Mouse (Mus musculus): ENCODE data around the gene Ctdnep1. TPM values are rescaled to one million over a fixed set of nuclear protein-coding genes. Genes with fewer than 3 reads are reported as not detected.
A peak's percentile ranks its signal among the peaks of the same experiment; 100 is the strongest.

Ctdnep1 gene
- polyA plus RNA-seq, 1 experiment from 2014 or later: 8.4 TPM

GRCm38 (mm10) chr11:69935137-69935879, 45.6 kb upstream of the Ctdnep1 start, which contains the start of gene Ybx2:
Gene Ybx2 (plus strand): TSS chr11:69935796.
- Histone ChIP-seq H3K27ac (ENCODE audit: low read depth) (no peak within 1 kb of the TSS), H3K4me2 (ENCODE audit: low read depth, low read length) (peak within 1 kb of the TSS; percentile 87), H3K4me3 (ENCODE audit: low read depth, low read length) (peak within 1 kb of the TSS; percentile 50), H3K36me3 (replicated peaks; ENCODE audit: insufficient read depth, low read length) (no peaks in the 10 kb centered on the region), H3K9ac (replicated peaks) (0 out of 2 replicates have a peak within 1 kb of the TSS, but pooled peaks have one; percentile 8), H3K4me1 (ENCODE audit: insufficient read depth) (peaks cover 21% of the 10 kb centered on the region), H3K9me3 (ENCODE audit: low read length) (no peaks in the 10 kb centered on the region), H3K27me3 (ENCODE audit: insufficient read depth, low read length) (peaks cover 52% of the 10 kb centered on the region)
- WGBS (ENCODE audit: insufficient replicate concordance): 2% methylated on average over 43 of the region's 62 CpGs
- no peak for TF ChIP-seq EP300 (IDR thresholded peaks at IDR 0.05; ENCODE audit: low read depth)
- TF ChIP-seq CTCF (IDR thresholded peaks at IDR 0.05; ENCODE audit: low read depth): 0 out of 2 replicates have a peak, but pooled peaks have one; percentile 19
- DNase-seq (peak; percentile 87), ATAC-seq (peak; percentile 63)

DNA sequence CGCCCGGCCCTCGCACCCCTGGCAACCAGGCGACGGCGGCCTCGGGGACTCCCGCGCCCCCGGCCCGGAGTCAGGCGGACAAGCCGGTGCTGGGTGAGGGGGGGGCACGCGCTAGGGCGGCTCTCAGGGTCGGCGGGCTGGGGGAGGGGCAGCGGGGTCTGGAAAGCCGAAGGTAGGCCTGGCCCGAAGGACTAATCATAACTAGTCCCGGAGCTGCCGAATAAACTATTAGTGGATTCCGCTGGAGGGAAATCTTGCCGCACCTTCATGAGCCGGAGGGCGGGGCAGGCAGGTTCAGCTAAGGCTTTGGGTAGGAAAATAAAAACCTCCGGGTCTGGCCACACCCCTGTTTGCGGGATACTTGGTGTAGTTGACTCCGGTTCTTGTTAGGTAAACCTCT, 44.8 kb upstream of the Ctdnep1 start:
- DNase-seq (no peak), ATAC-seq (no peak)
- peak overlapping the region; percentile 87 for H3K4me2 ChIP-seq (ENCODE audit: low read depth, low read length)
- H3K4me1 ChIP-seq (ENCODE audit: insufficient read depth): peaks cover 21% of the 10 kb centered on the region
- peak overlapping the region; percentile 50 for H3K4me3 ChIP-seq (ENCODE audit: low read depth, low read length)
- no peak for TF ChIP-seq EP300 (IDR thresholded peaks at IDR 0.05; ENCODE audit: low read depth)
- TF ChIP-seq CTCF (IDR thresholded peaks at IDR 0.05; ENCODE audit: low read depth): no peak
- WGBS (ENCODE audit: insufficient replicate concordance): 4% methylated on average over 30 of the region's 30 CpGs
- peaks cover 52% of the 10 kb centered on the region for H3K27me3 ChIP-seq (ENCODE audit: insufficient read depth, low read length)
- H3K36me3 ChIP-seq (replicated peaks; ENCODE audit: insufficient read depth, low read length): no peaks in the 10 kb centered on the region
- H3K9me3 ChIP-seq (ENCODE audit: low read length): no peaks in the 10 kb centered on the region
- no peak overlapping the region for H3K27ac ChIP-seq (ENCODE audit: low read depth)
- H3K9ac ChIP-seq (replicated peaks): no peak overlapping the region

- H3K4me2 ChIP-seq (ENCODE audit: low read depth, low read length): no peak overlapping the region
- TF ChIP-seq EP300 (IDR thresholded peaks at IDR 0.05; ENCODE audit: low read depth) (no peak), CTCF (IDR thresholded peaks at IDR 0.05; ENCODE audit: low read depth) (no peak)
- no peaks in the 10 kb centered on the region for H3K9me3 ChIP-seq (ENCODE audit: low read length)
- no peak overlapping the region for H3K9ac ChIP-seq (replicated peaks)
- ATAC-seq (no peak), DNase-seq (no peak)
- peak overlapping the region; percentile 50; the same call in 1 of the 2 replicates for H3K4me3 ChIP-seq (ENCODE audit: low read depth, low read length)
- no peak overlapping the region for H3K27ac ChIP-seq (ENCODE audit: low read depth)
- no peaks in the 10 kb centered on the region for H3K36me3 ChIP-seq (replicated peaks; ENCODE audit: insufficient read depth, low read length)
- peaks cover 21% of the 10 kb centered on the region for H3K4me1 ChIP-seq (ENCODE audit: insufficient read depth)
- peaks cover 52% of the 10 kb centered on the region for H3K27me3 ChIP-seq (ENCODE audit: insufficient read depth, low read length)
- WGBS (ENCODE audit: insufficient replicate concordance): 44% methylated on average over 9 of the region's 9 CpGs
These were observed 44.1 kb upstream of the Ctdnep1 start for GRCm38 (mm10) chr11:69936714-69937347.

DNA sequence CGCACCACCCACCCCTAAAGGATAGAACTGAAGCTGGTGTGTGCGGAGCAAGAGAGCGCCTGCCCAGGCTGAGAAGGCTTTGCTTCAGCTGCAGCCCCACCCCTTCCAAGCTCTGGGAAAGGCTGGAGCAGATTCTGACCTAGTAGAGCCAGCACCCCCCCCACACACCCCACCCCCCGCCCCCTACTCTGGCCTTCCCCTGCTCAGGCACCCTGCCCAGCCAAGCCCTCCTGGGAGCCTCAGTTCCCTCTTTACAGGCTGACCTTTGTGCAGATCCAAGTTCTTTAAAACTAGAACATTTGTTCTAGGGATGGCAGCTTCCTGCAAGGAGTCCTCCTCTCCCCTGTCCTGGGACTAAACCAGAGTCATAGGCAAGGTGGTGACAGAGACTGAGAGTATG, 43.6 kb upstream of the Ctdnep1 start:
- H3K4me1 ChIP-seq (ENCODE audit: insufficient read depth): peaks cover 21% of the 10 kb centered on the region
- peaks cover 55% of the 10 kb centered on the region for H3K27me3 ChIP-seq (ENCODE audit: insufficient read depth, low read length)
- H3K9me3 ChIP-seq (ENCODE audit: low read length): no peaks in the 10 kb centered on the region
- no peak overlapping the region for H3K4me2 ChIP-seq (ENCODE audit: low read depth, low read length)
- H3K27ac ChIP-seq (ENCODE audit: low read depth): no peak overlapping the region
- no peak overlapping the region for H3K9ac ChIP-seq (replicated peaks)
- TF ChIP-seq CTCF (IDR thresholded peaks at IDR 0.05; ENCODE audit: low read depth): no peak
- TF ChIP-seq EP300 (IDR thresholded peaks at IDR 0.05; ENCODE audit: low read depth): no peak
- no peak for DNase-seq
- ATAC-seq: no peak
- no peaks in the 10 kb centered on the region for H3K36me3 ChIP-seq (replicated peaks; ENCODE audit: insufficient read depth, low read length)
- no peak overlapping the region for H3K4me3 ChIP-seq (ENCODE audit: low read depth, low read length)
- WGBS (ENCODE audit: insufficient replicate concordance): 43% methylated on average over 4 of the region's 4 CpGs

DNA sequence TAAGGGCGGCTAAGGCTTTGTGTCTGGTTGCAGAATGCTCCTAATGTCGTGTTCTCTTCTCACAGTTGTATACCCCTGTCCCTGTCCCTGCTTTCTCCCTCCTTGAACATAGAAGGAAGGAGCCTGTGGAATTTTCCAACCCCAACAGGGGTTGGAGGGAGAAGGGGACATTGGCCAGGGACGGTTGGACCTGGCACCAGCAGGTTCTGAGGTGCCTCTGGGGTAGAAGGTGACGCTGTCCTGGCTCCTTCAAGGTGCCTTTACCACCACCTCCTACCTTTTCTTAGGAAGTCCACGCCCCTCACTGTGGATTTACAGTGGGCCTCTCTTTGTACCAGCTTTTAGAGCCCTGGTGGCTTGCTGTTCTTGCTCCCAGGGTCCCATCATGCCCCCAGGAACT, 43.1 kb upstream of the Ctdnep1 start:
- no peak overlapping the region for H3K4me2 ChIP-seq (ENCODE audit: low read depth, low read length)
- peaks cover 21% of the 10 kb centered on the region for H3K4me1 ChIP-seq (ENCODE audit: insufficient read depth)
- no peaks in the 10 kb centered on the region for H3K9me3 ChIP-seq (ENCODE audit: low read length)
- no peak overlapping the region for H3K27ac ChIP-seq (ENCODE audit: low read depth)
- no peak for TF ChIP-seq EP300 (IDR thresholded peaks at IDR 0.05; ENCODE audit: low read depth)
- TF ChIP-seq CTCF (IDR thresholded peaks at IDR 0.05; ENCODE audit: low read depth): no peak
- no peaks in the 10 kb centered on the region; the same call in 1 of the 2 replicates for H3K36me3 ChIP-seq (replicated peaks; ENCODE audit: insufficient read depth, low read length)
- no peak for DNase-seq
- peaks cover 55% of the 10 kb centered on the region for H3K27me3 ChIP-seq (ENCODE audit: insufficient read depth, low read length)
- H3K9ac ChIP-seq (replicated peaks): no peak overlapping the region
- no peak overlapping the region for H3K4me3 ChIP-seq (ENCODE audit: low read depth, low read length)
- ATAC-seq: no peak
- WGBS (ENCODE audit: insufficient replicate concordance): 66% methylated on average over 5 of the region's 5 CpGs

- DNase-seq: no peak
- H3K36me3 ChIP-seq (replicated peaks; ENCODE audit: insufficient read depth, low read length): no peaks in the 10 kb centered on the region; the same call in 1 of the 2 replicates
- H3K27ac ChIP-seq (ENCODE audit: low read depth): no peak overlapping the region
- no peak for ATAC-seq
- H3K4me1 ChIP-seq (ENCODE audit: insufficient read depth): peaks cover 21% of the 10 kb centered on the region
- H3K4me2 ChIP-seq (ENCODE audit: low read depth, low read length): no peak overlapping the region
- H3K9ac ChIP-seq (replicated peaks): no peak overlapping the region
- no peaks in the 10 kb centered on the region for H3K9me3 ChIP-seq (ENCODE audit: low read length)
- H3K27me3 ChIP-seq (ENCODE audit: insufficient read depth, low read length): peaks cover 55% of the 10 kb centered on the region
- WGBS (ENCODE audit: insufficient replicate concordance): 37% methylated on average over 9 of the region's 9 CpGs
- TF ChIP-seq CTCF (IDR thresholded peaks at IDR 0.05; ENCODE audit: low read depth): no peak
- H3K4me3 ChIP-seq (ENCODE audit: low read depth, low read length): no peak overlapping the region
These were observed 42.5 kb upstream of the Ctdnep1 start for GRCm38 (mm10) chr11:69938401-69938979.

All from liver, postnatal 0 days (tissue).